ENCODE assay signal across 7 mouse cellular contexts in the genomic region with DNA sequence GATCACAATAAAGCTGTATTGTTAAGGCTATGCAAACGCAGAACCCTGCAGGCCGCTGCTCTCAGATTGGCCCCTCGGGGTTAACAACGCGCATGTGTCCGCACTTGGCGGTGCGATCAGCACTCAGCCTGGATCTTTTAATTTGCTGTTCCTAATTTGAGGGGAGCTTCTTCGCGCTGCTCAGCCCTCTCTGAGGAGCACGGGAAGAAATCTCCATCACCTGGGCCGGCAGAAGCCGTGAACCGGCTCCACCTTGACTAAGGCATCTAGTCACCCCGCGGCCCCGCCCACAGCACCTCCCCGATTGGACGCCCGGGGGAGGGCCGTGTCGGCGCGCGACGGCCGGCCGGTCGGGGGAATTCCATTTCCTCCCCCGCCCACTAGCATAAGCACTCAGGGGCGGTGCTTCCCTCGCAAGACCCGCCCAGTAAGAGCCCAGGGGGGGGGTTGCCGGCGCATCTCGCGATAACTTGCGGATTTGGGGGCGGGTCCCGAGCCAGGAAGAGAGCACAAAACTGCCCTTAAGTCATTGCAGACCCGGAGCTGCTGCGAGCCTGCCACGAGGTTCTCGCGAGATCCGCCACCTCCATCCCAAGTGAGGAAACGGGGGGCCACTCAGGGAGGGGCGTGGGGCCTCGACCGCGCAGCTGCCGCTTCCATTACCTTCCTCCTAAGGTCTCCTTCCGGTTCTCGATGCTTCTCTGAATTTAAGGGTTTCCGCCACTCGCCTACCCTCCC. TPM values are rescaled to one million over a fixed set of nuclear protein-coding genes. Genes with fewer than 3 reads are reported as not detected.
DNase-seq lines count a peak whose midpoint lies in the region; ATAC-seq and TF ChIP-seq lines count a peak whose summit lies in the region.

Gene Ube2d3, plus strand, starts transcription at position 392 of the 738 bp plus-strand sequence.

- 0% methylated on average over 56 of the region's 56 CpGs for WGBS in embryonic facial prominence, embryonic 10.5 days
- WGBS in intestine, postnatal 0 days = under 1% methylated on average over 55 of the region's 56 CpGs
- WGBS in midbrain, embryonic 12.5 days = under 1% methylated on average over 56 of the region's 56 CpGs
- WGBS in small intestine, adult 2 months = under 1% methylated on average over 56 of the region's 56 CpGs

- H3K4me1 ChIP-seq in embryonic facial prominence, embryonic 10.5 days = peaks cover 23% of the 10 kb centered on the region
- no peaks in the 10 kb centered on the region for H3K4me1 ChIP-seq in intestine, postnatal 0 days (replicated peaks; ENCODE audit: control insufficient read depth, insufficient read depth, low read length)
- peaks cover 22% of the 10 kb centered on the region for H3K4me1 ChIP-seq in midbrain, embryonic 12.5 days
- no peaks in the 10 kb centered on the region for H3K4me1 ChIP-seq in small intestine, adult 2 months (ENCODE audit: control insufficient read depth, insufficient read depth, insufficient read length, low read length)

- peak within 1 kb of the TSS; percentile 100 for H3K27ac ChIP-seq in embryonic facial prominence, embryonic 10.5 days (replicated peaks)
- peak within 1 kb of the TSS; percentile 100 for H3K27ac ChIP-seq in intestine, postnatal 0 days (ENCODE audit: low read depth, low read length)
- peak within 1 kb of the TSS; percentile 100 for H3K27ac ChIP-seq in midbrain, embryonic 12.5 days (replicated peaks)
- peak within 1 kb of the TSS; percentile 100 for H3K27ac ChIP-seq in small intestine, adult 2 months (ENCODE audit: insufficient read depth, low read depth, low read length)

- peak; percentile 99 for DNase-seq in adrenal gland, postnatal 10 days
- peak; percentile 100 for DNase-seq in embryonic facial prominence, embryonic 10.5 days (ENCODE audit: low spot score)
- no peak for DNase-seq in gonadal fat pad, adult 2 months (ENCODE audit: low read depth)
- peak; percentile 99 for DNase-seq in left cerebral cortex, postnatal 4 days

- intact Hi-C loops in left cerebral cortex, postnatal 4 days (cut with DNase I) = loop anchor here (10.0 kb wide), 1 partner anchor 257 kb away; the partner anchor contains the start of gene Nfkb1

- ATAC-seq in intestine, postnatal 0 days = peak; percentile 91
- peak; percentile 92 for ATAC-seq in midbrain, embryonic 12.5 days (ENCODE audit: low FRiP score, low read depth)

- H3K9ac ChIP-seq in intestine, postnatal 0 days (ENCODE audit: low read depth, low read length) = peak within 1 kb of the TSS; percentile 96
- peak within 1 kb of the TSS; percentile 93 for H3K9ac ChIP-seq in midbrain, embryonic 12.5 days (replicated peaks)

- peaks cover 33% of the 10 kb centered on the region for H3K36me3 ChIP-seq in embryonic facial prominence, embryonic 10.5 days (replicated peaks)
- H3K36me3 ChIP-seq in intestine, postnatal 0 days (ENCODE audit: control insufficient read depth, insufficient read depth) = no peaks in the 10 kb centered on the region
- H3K36me3 ChIP-seq in midbrain, embryonic 12.5 days = no peaks in the 10 kb centered on the region
- peaks cover 7% of the 10 kb centered on the region for H3K36me3 ChIP-seq in small intestine, adult 2 months (ENCODE audit: control insufficient read depth, insufficient read depth, low read length)

- H3K4me3 ChIP-seq in embryonic facial prominence, embryonic 10.5 days = peak within 1 kb of the TSS; percentile 81
- H3K4me3 ChIP-seq in intestine, postnatal 0 days (ENCODE audit: low read depth, low read length) = peak within 1 kb of the TSS; percentile 67
- H3K4me3 ChIP-seq in midbrain, embryonic 12.5 days = peak within 1 kb of the TSS; percentile 97
- H3K4me3 ChIP-seq in small intestine, adult 2 months (ENCODE audit: low read depth, low read length) = peak within 1 kb of the TSS; percentile 100

- no peaks in the 10 kb centered on the region for H3K27me3 ChIP-seq in embryonic facial prominence, embryonic 10.5 days (replicated peaks; ENCODE audit: low read depth, poor library complexity, severe bottlenecking)
- no peaks in the 10 kb centered on the region for H3K27me3 ChIP-seq in intestine, postnatal 0 days (replicated peaks; ENCODE audit: control insufficient read depth, insufficient read depth, low read length)
- H3K27me3 ChIP-seq in midbrain, embryonic 12.5 days = no peaks in the 10 kb centered on the region
- H3K27me3 ChIP-seq in small intestine, adult 2 months (ENCODE audit: control insufficient read depth, insufficient read depth, low read length) = no peaks in the 10 kb centered on the region

- peak; percentile 65 for TF ChIP-seq POLR2A in small intestine, adult 2 months (IDR thresholded peaks at IDR 0.05; ENCODE audit: low read depth, low read length)

- H3K9me3 ChIP-seq in embryonic facial prominence, embryonic 10.5 days = no peaks in the 10 kb centered on the region
- H3K9me3 ChIP-seq in intestine, postnatal 0 days (ENCODE audit: control insufficient read depth) = no peaks in the 10 kb centered on the region
- H3K9me3 ChIP-seq in midbrain, embryonic 12.5 days = no peaks in the 10 kb centered on the region

- H3K4me2 ChIP-seq in intestine, postnatal 0 days (replicated peaks; ENCODE audit: low read depth) = peak within 1 kb of the TSS; percentile 66
- H3K4me2 ChIP-seq in midbrain, embryonic 12.5 days (replicated peaks) = peak within 1 kb of the TSS; percentile 98

- no peak for TF ChIP-seq CTCF in intestine, postnatal 0 days (IDR thresholded peaks at IDR 0.05; ENCODE audit: low read depth)
- TF ChIP-seq CTCF in small intestine, adult 2 months (IDR thresholded peaks at IDR 0.05; ENCODE audit: extremely low read depth, insufficient read length, insufficient replicate concordance, low read depth, low read length) = no peak

RNA-seq across cellular contexts. Expression of gene Ube2d3, which starts in this region (rescaled TPM):
- total RNA-seq in adrenal gland, postnatal 10 days (2021) = 100 to 1,000 TPM; 350 to 358 TPM
- 539 and 556 TPM in 2 replicates for polyA plus RNA-seq in embryonic facial prominence, embryonic 10.5 days (2016; fragmentation: Nextera tagmentation; extraction: Ambion mirVana)
- 246 and 275 TPM in 2 replicates for polyA plus RNA-seq in gonadal fat pad, adult 2 months (2012; rRNA removed)
- polyA plus RNA-seq in intestine, postnatal 0 days (2015; fragmentation: Nextera tagmentation; extraction: Ambion mirVana) = 383 and 404 TPM in 2 replicates
- total RNA-seq in left cerebral cortex, postnatal 4 days (2021) = 100 to 1,000 TPM; 250 to 270 TPM
- polyA plus RNA-seq in midbrain, embryonic 12.5 days (2016; fragmentation: Nextera tagmentation; extraction: Ambion mirVana) = 497 and 504 TPM in 2 replicates
- polyA plus RNA-seq in small intestine, adult 2 months (2012; rRNA removed) = 192 and 259 TPM in 2 replicates
